Mouse (Mus musculus) 416B (cell line): ENCODE measurements at regions not wholly inside any gene's neighbourhood (a gene's known extent, or its start where the extent isn't known, plus 50 kb on each side); places are given as distances from the start of the nearest gene placed in this dataset.
A peak's percentile ranks its signal among the peaks of the same experiment; 100 is the strongest.

ENCODE experiments used
- DNase-seq: peaks from one replicate; pipeline ENCODE4 v3.0.0; 2011; ENCODE audit warnings: low read depth

- no peak for DNase-seq
Observed at GRCm38 (mm10) chr19:15851622-15852021, 95.5 kb downstream of the Psat1 start.

GRCm38 (mm10) chr19:15850722-15851121 lies 96.4 kb downstream of the Psat1 start:
- DNase-seq: peak; percentile 17

- no peak for DNase-seq
Observed at GRCm38 (mm10) chr19:15849235-15849634, 97.9 kb downstream of the Psat1 start.

- no peak for DNase-seq
Observed at GRCm38 (mm10) chr19:15838327-15838726, 108.8 kb downstream of the Psat1 start.

GRCm38 (mm10) chr19:15837715-15838175 lies 109.4 kb downstream of the Psat1 start:
- DNase-seq: peak; percentile 84

GRCm38 (mm10) chr19:15836956-15837714 lies 110.0 kb downstream of the Psat1 start:
- peak; percentile 15 for DNase-seq

- DNase-seq: no peak
Observed at GRCm38 (mm10) chr19:15836201-15836955, 110.8 kb downstream of the Psat1 start.

GRCm38 (mm10) chr19:15830385-15830784 lies 116.8 kb downstream of the Psat1 start:
- no peak for DNase-seq

GRCm38 (mm10) chr19:15829158-15829557 lies 118.0 kb downstream of the Psat1 start:
- DNase-seq: no peak

GRCm38 (mm10) chr19:15827990-15828705 lies 119.0 kb downstream of the Psat1 start:
- DNase-seq: no peak

- DNase-seq: no peak
Observed at GRCm38 (mm10) chr19:15827120-15827989, 119.8 kb downstream of the Psat1 start.

- no peak for DNase-seq
Observed at GRCm38 (mm10) chr19:15823688-15824371, 123.3 kb downstream of the Psat1 start.

GRCm38 (mm10) chr19:15820020-15820419 lies 127.1 kb downstream of the Psat1 start:
- DNase-seq: no peak

- DNase-seq: no peak
Observed at GRCm38 (mm10) chr19:15815166-15815565, 132.0 kb downstream of the Psat1 start.

GRCm38 (mm10) chr19:15809008-15809407 lies 138.1 kb downstream of the Psat1 start:
- DNase-seq: no peak

- no peak for DNase-seq
Observed at GRCm38 (mm10) chr19:15807681-15808080, 139.5 kb downstream of the Psat1 start.

GRCm38 (mm10) chr19:15803131-15803889 lies 143.8 kb downstream of the Psat1 start:
- DNase-seq: no peak

GRCm38 (mm10) chr19:15802641-15803040 lies 144.5 kb downstream of the Psat1 start:
- no peak for DNase-seq

GRCm38 (mm10) chr19:15801811-15802486 lies 145.2 kb downstream of the Psat1 start:
- peak; percentile 87 for DNase-seq
